Mouse (Mus musculus): ENCODE data around the gene Tasp1.

GRCm38 (mm10) chr2:139849621-139850020, 217.0 kb downstream of the Tasp1 start:
- no peak for TF ChIP-seq CTCF (IDR thresholded peaks at IDR 0.05; ENCODE audit: low read depth)
- TF ChIP-seq EP300 (IDR thresholded peaks at IDR 0.05; ENCODE audit: low read depth) = no peak

All from liver, embryonic 14.5 days (tissue).